Mouse (Mus musculus) kidney, adult 2 months (tissue): Measurements from ENCODE around the gene Fam189b.

Source experiments
- CTCF ChIP-seq: fragments of 200-500 bp; conservative IDR thresholded peaks from 2 replicates; pipeline ENCODE4 v1.5.1; 2011; ENCODE audit warnings: low read depth, mild to moderate bottlenecking, control low read depth, low read length, moderate library complexity, mixed read lengths; ENCODE audit not compliant: insufficient read depth, insufficient read length
- POLR2A ChIP-seq: fragments of 200-500 bp; IDR thresholded peaks from one replicate; pipeline ENCODE4 v1.6.1; 2011; ENCODE audit warnings: low read depth, low read length, control low read depth

DNA sequence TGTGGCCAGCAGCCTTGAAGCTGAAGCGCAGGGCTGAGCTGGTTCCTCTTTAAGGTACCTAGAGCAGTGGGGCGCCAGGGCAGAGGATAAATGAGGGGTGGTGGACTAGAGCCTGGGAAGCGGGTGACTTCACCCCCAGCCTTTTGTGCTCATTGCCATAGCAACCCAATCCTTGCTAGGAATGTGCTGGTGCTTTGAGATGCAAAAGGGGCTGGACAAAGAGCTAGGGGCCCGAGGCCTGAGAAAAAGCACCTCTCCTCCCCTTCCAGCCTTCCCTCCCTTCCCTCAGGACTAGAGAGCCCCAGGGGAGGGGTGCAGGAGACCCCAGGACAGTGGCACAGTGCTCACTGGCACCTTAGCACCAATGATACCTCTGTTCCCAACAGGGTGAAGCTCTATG, 43.0 kb downstream of the Fam189b start:
- TF ChIP-seq CTCF (no peak), POLR2A (no peak)
